27 mouse cellular contexts compared by ENCODE assay signal in genomic region chr11:45464501-45464900, GRCm38 (mm10).
DNase-seq lines count a peak whose midpoint lies in the region; ATAC-seq lines count a peak whose summit lies in the region.
"Had no signal": no experiment of that assay in that cellular context is flagged by ENCODE, and none has a peak within 500 bp of the region (broad histone marks: within the 10 kb centered on the region; RNA-seq: fewer than 3 reads in every experiment).

No protein-coding gene starts in this region.

- no peak overlapping the region for H3K9ac ChIP-seq in forebrain, embryonic 14.5 days (ENCODE audit: low read length)
- H3K9ac ChIP-seq in kidney, embryonic 16.5 days (replicated peaks; ENCODE audit: low read length): no peak overlapping the region
- H3K9ac ChIP-seq: embryonic facial prominence, embryonic 12.5 days; embryonic facial prominence, embryonic 15.5 days; forebrain, embryonic 13.5 days; forebrain, postnatal 0 days; heart, embryonic 12.5 days; heart, embryonic 15.5 days; hindbrain, embryonic 13.5 days had no signal

- peaks cover 3% of the 10 kb centered on the region; the same call in 1 of the 2 replicates for H3K4me1 ChIP-seq in forebrain, embryonic 14.5 days (ENCODE audit: control insufficient read depth, insufficient read depth, low read length)
- H3K4me1 ChIP-seq in forebrain, embryonic 10.5 days: peaks cover 3% of the 10 kb centered on the region; the same call in 1 of the 2 replicates
- H3K4me1 ChIP-seq in kidney, embryonic 16.5 days (ENCODE audit: insufficient read depth, low read length): no peaks in the 10 kb centered on the region
- H3K4me1 ChIP-seq: embryonic facial prominence, embryonic 12.5 days; embryonic facial prominence, embryonic 15.5 days; forebrain, embryonic 13.5 days; heart, embryonic 12.5 days; heart, embryonic 15.5 days; hindbrain, embryonic 10.5 days had no signal

- H3K36me3 ChIP-seq in forebrain, embryonic 14.5 days (ENCODE audit: control insufficient read depth, insufficient read depth, low read length): no peaks in the 10 kb centered on the region
- no peaks in the 10 kb centered on the region for H3K36me3 ChIP-seq in forebrain, embryonic 10.5 days (replicated peaks)
- no peaks in the 10 kb centered on the region for H3K36me3 ChIP-seq in kidney, embryonic 16.5 days (ENCODE audit: insufficient read depth, low read length)
- H3K36me3 ChIP-seq: embryonic facial prominence, embryonic 12.5 days; embryonic facial prominence, embryonic 15.5 days; heart, embryonic 12.5 days; heart, embryonic 15.5 days; hindbrain, embryonic 10.5 days; hindbrain, embryonic 13.5 days had no signal

- DNase-seq in forebrain, embryonic 14.5 days (ENCODE audit: low spot score): peak; percentile 3
- no peak for DNase-seq in forebrain, embryonic 10.5 days (ENCODE audit: extremely low spot score, low spot score)
- peak; percentile 9 for DNase-seq in fibroblast of lung, adult 2 months (ENCODE audit: low read depth)
- DNase-seq in retina, postnatal 1 day: peak; percentile 34
- DNase-seq in kidney, postnatal 14 days: no peak
- DNase-seq: adrenal gland, postnatal 10 days; adrenal gland, postnatal 36 days; cerebellum, adult 11 months; cerebellum, adult 2 months; cerebellum, adult 9-11 months; cerebellum, postnatal 25 days; forebrain, postnatal 0 days; gastrocnemius, postnatal 36 days; heart, postnatal 10 days; heart, postnatal 36 days had no signal

- no peak overlapping the region for H3K4me2 ChIP-seq in forebrain, embryonic 14.5 days (ENCODE audit: low read length)
- H3K4me2 ChIP-seq in kidney, embryonic 16.5 days (replicated peaks; ENCODE audit: low read depth, low read length): no peak overlapping the region
- H3K4me2 ChIP-seq: embryonic facial prominence, embryonic 12.5 days; embryonic facial prominence, embryonic 15.5 days; forebrain, embryonic 13.5 days; heart, embryonic 12.5 days; heart, embryonic 15.5 days; hindbrain, embryonic 13.5 days had no signal

- H3K27ac ChIP-seq in forebrain, embryonic 14.5 days (ENCODE audit: low read depth, low read length): no peak overlapping the region
- no peak overlapping the region for H3K27ac ChIP-seq in forebrain, embryonic 10.5 days
- H3K27ac ChIP-seq in kidney, embryonic 16.5 days (ENCODE audit: low read length): no peak overlapping the region
- H3K27ac ChIP-seq: embryonic facial prominence, embryonic 12.5 days; embryonic facial prominence, embryonic 15.5 days; forebrain, embryonic 13.5 days; heart, embryonic 15.5 days; hindbrain, embryonic 10.5 days; hindbrain, embryonic 13.5 days; hindbrain, postnatal 0 days had no signal

- WGBS in forebrain, embryonic 14.5 days: 74% methylated on average over 4 of the region's 4 CpGs
- WGBS in forebrain, embryonic 10.5 days: 88% methylated on average over 4 of the region's 4 CpGs
- WGBS in kidney, embryonic 16.5 days: 77% methylated on average over 4 of the region's 4 CpGs

- no peak for ATAC-seq in forebrain, embryonic 14.5 days
- no peak for ATAC-seq in kidney, embryonic 16.5 days (ENCODE audit: low FRiP score, low TSS enrichment)
- ATAC-seq: forebrain, embryonic 13.5 days; forebrain, postnatal 0 days; hindbrain, postnatal 0 days; inflammation-experienced regulatory T-cells, adult 6 months; intestine, embryonic 16.5 days; Patski had no signal

- no peaks in the 10 kb centered on the region for H3K27me3 ChIP-seq in forebrain, embryonic 14.5 days (replicated peaks; ENCODE audit: control insufficient read depth, insufficient read depth, low read length)
- no peaks in the 10 kb centered on the region for H3K27me3 ChIP-seq in forebrain, embryonic 10.5 days (ENCODE audit: poor library complexity, severe bottlenecking)
- H3K27me3 ChIP-seq in kidney, embryonic 16.5 days (ENCODE audit: insufficient read depth, low read length): no peaks in the 10 kb centered on the region
- H3K27me3 ChIP-seq: embryonic facial prominence, embryonic 12.5 days; embryonic facial prominence, embryonic 15.5 days; forebrain, embryonic 13.5 days; heart, embryonic 12.5 days; heart, embryonic 15.5 days; hindbrain, embryonic 13.5 days had no signal

- no peaks in the 10 kb centered on the region for H3K9me3 ChIP-seq in forebrain, embryonic 14.5 days (replicated peaks; ENCODE audit: control insufficient read depth, low read length)
- no peaks in the 10 kb centered on the region for H3K9me3 ChIP-seq in forebrain, embryonic 10.5 days
- H3K9me3 ChIP-seq in kidney, embryonic 16.5 days (ENCODE audit: low read length): no peaks in the 10 kb centered on the region
- H3K9me3 ChIP-seq: embryonic facial prominence, embryonic 12.5 days; embryonic facial prominence, embryonic 15.5 days; forebrain, embryonic 13.5 days; heart, embryonic 12.5 days; heart, embryonic 15.5 days; hindbrain, embryonic 10.5 days; hindbrain, embryonic 13.5 days had no signal

- H3K4me3 ChIP-seq in forebrain, embryonic 14.5 days (ENCODE audit: low read depth, low read length): no peak overlapping the region
- H3K4me3 ChIP-seq in forebrain, embryonic 10.5 days: no peak overlapping the region
- no peak overlapping the region for H3K4me3 ChIP-seq in kidney, embryonic 16.5 days (ENCODE audit: low read length)
- H3K4me3 ChIP-seq: embryonic facial prominence, embryonic 12.5 days; embryonic facial prominence, embryonic 15.5 days; forebrain, embryonic 13.5 days; heart, embryonic 12.5 days; heart, embryonic 15.5 days; hindbrain, embryonic 10.5 days; hindbrain, embryonic 13.5 days had no signal

Comparison
In these comparisons a context has a peak if more than half of its experiments do, and no peak if none do; other contexts are left out.
1. DNase-seq: peak in forebrain, embryonic 14.5 days (single experiment), fibroblast of lung, adult 2 months (single experiment) and retina, postnatal 1 day (single experiment); none in forebrain, embryonic 10.5 days (single experiment) and kidney, postnatal 14 days (single experiment).